Mouse (Mus musculus): ENCODE measurements around the gene Fer1l4.

Fer1l4 gene

GRCm38 (mm10) chr2:156052816-156053215 is at the start of gene Fer1l4:
Gene Fer1l4, minus strand, starts transcription at chr2:156052947.
- no peak for DNase-seq (ENCODE audit: low spot score in 2 of 2)

- no peak for DNase-seq (ENCODE audit: low spot score in 2 of 2)
These were observed 39.2 kb upstream of the Fer1l4 start for GRCm38 (mm10) chr2:156091926-156092325.

DNA sequence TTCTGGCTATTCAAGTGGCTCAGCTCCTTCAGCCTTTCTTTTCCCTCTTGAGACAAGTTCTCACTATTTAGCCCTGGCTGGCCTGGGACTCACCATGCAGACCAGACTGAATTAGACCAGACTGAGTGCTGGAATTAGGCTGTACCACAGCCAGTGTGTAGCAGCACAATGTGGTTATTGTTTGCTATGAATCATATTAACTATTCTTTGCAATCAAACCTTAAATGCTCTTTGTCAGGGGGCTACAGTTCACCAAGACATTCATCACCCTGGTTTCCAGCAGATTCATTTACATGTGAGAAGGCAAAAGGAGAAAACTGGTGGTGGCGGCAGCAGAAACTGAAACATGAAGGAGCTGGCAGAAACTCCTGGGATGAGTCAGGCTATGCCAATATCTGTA is 37.1 kb upstream of the Fer1l4 start:
- DNase-seq (ENCODE audit: low spot score in 2 of 2): no peak

- no peak for DNase-seq (ENCODE audit: low spot score in 2 of 2)
These were observed 34.8 kb upstream of the Fer1l4 start for GRCm38 (mm10) chr2:156087391-156088110.

DNA sequence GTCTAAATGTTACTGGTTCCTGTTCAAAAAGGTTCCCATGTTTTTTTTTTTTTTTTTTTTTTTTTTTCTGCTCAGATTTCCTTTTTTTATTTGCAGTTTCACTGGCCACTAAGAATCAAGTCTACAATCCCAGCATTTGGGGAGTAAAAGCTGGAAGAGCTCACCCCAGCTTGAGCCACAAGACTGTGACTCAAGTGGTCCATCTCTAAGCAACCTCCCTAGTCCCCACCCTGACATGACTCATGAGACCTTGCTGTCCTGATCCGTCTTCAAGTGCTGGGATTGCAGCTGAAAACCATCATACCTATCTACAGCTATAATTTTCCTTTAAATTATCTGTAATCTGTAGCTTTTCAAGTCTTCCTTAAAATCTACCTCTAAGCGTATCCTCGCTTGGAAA is 31.8 kb upstream of the Fer1l4 start:
- DNase-seq (ENCODE audit: low spot score in 2 of 2): no peak

- no peak for DNase-seq (ENCODE audit: low spot score in 2 of 2)
These were observed 27.6 kb upstream of the Fer1l4 start for GRCm38 (mm10) chr2:156080391-156080790.

- no peak for DNase-seq (ENCODE audit: low spot score in 2 of 2)
These were observed 26.9 kb upstream of the Fer1l4 start for GRCm38 (mm10) chr2:156079674-156080073.

- DNase-seq (ENCODE audit: low spot score in 2 of 2): no peak
These were observed 26.4 kb upstream of the Fer1l4 start for GRCm38 (mm10) chr2:156079183-156079560.

- DNase-seq (ENCODE audit: low spot score in 2 of 2): no peak
These were observed 25.9 kb upstream of the Fer1l4 start for GRCm38 (mm10) chr2:156078421-156079182.

DNA sequence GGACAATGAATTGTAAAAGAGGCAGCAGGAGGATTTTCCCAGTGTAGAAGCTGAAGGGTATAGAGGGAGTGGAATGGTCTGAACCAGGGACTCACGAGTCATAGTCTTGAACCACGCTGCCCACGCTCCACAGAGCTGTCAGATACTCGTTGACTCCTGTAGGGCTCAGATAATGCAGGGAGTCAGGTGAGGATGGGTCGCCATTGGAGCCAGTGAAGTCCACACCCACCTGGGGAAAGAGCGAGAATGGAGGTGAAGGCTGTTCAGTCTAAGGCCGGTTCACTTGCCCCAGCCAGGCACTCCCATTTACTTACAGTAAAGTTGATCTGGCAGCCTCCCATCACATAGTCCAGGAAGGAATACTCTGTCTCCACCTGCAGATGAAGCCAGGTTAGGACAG is 24.7 kb upstream of the Fer1l4 start:
- DNase-seq (ENCODE audit: low spot score in 2 of 2): no peak

- no peak for DNase-seq (ENCODE audit: low spot score in 2 of 2)
These were observed 21.0 kb upstream of the Fer1l4 start for GRCm38 (mm10) chr2:156073725-156074124.

DNA sequence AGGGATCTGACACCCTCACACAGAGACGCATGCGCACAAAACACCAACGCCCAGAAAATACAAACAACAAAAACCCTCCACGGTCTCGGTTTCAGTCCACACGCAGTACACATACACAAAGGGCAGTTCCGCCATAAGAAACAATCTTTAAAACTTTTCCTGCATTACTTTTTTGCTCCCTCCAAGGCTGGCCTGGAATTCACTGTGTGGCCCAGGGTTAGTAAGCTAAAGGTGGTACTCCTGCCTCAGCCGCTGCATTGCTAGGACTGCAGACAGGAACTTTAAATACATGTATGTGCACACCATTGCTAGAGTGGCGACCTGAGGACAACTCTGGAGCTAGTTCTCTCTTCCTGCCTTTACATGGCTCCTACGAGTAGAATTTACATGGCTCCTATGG is 18.5 kb upstream of the Fer1l4 start:
- no peak for DNase-seq (ENCODE audit: low spot score in 2 of 2)

GRCm38 (mm10) chr2:156067916-156068315 is 15.2 kb upstream of the Fer1l4 start:
- DNase-seq (ENCODE audit: low spot score in 2 of 2): no peak

GRCm38 (mm10) chr2:156066126-156066525 is 13.4 kb upstream of the Fer1l4 start:
- DNase-seq (ENCODE audit: low spot score in 2 of 2): no peak

GRCm38 (mm10) chr2:156065099-156066041 is 12.6 kb upstream of the Fer1l4 start, which contains the start of gene Spag4:
Gene Spag4, plus strand, starts transcription at chr2:156065175.
- DNase-seq (ENCODE audit: low spot score in 2 of 2): peak; percentile 61 to 79

- no peak for DNase-seq (ENCODE audit: low spot score in 2 of 2)
These were observed 4.8 kb downstream of the Fer1l4 start for GRCm38 (mm10) chr2:156047929-156048328.

- DNase-seq (ENCODE audit: low spot score in 2 of 2): no peak
These were observed 9.8 kb downstream of the Fer1l4 start for GRCm38 (mm10) chr2:156042903-156043302.

DNA sequence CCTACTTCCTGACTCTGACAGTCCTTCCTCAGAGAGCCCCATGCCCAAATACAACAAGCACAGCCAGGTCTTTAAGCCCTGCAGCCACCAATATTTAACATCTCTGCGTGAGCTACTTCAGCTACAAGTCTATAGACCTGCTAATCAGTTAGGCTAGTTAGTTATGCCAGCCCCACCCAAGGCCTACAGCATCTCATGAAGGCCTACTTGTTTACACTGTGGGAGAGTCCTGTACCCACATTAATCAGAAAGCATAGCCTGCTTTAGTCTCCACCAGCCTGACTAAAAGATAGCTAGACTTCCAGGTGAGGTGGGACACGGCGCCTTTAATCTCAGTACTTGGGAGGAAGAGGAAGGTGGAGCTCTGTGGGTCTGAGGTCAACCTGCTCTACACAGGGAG is 13.4 kb downstream of the Fer1l4 start:
- DNase-seq (ENCODE audit: low spot score in 2 of 2): no peak

DNA sequence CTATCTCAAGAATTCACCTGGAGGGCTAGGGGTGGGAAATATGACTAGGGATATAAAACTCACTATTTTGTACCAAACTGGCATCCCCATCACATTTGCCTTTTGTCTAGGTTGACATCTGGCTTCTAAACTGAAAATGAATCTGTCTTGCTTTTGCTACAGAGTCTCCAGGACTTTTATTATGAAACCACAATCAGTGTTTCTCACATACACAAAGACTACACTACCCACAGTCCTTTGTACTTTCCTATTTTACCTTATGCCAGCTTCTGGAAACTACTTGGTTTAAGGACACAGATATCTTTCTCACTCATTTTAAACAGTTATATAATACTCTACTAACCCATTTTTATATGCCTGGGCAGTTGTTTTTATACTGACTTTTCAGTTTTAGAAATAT is 27.3 kb downstream of the Fer1l4 start:
- DNase-seq (ENCODE audit: low spot score in 2 of 2): no peak

DNA sequence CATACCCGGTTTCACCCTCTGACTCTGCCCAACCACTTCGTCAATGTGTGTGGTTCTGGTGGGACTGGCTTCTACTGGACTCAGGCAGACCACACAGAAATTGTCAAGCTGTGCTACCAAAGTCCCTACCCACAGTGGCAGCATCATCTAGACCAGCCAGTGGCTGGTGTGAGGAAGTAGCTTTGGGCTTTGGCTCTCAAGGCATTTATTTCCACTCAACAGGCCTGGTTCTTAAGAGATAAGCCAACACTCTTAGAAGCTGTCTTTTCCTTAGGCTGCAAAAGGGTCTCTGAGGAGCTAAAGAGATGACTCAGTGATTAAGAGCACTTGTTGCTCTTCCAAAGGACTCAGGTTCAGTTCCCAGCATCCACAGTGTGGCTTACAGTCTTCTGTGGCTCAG is 31.0 kb downstream of the Fer1l4 start:
- DNase-seq (ENCODE audit: low spot score in 2 of 2): no peak

DNA sequence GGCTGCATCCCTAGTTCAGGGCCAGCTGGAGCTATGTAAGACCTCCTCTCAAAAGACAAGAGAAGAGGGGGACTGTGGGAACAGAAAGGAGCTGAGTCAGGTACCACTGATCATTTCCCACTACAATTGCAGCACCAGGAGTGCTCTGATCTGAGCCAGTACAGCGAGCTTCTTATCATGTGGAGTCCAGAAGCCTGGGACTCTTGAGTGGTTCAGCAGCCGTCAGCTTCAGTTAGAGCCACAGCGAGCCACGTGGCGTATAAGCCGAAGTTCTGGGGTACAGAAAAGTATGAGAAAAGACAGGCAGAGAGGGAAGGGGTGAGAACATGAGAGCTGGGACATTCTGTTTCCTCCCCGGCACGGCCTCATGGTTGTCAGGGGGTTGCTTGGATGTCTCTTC is 31.5 kb downstream of the Fer1l4 start:
- DNase-seq (ENCODE audit: low spot score in 2 of 2): no peak

- DNase-seq (ENCODE audit: low spot score in 2 of 2): no peak
These were observed 34.6 kb downstream of the Fer1l4 start for GRCm38 (mm10) chr2:156018106-156018505.

Measured in urinary bladder, postnatal 4 days (tissue).